Mouse (Mus musculus) frontal cortex, postnatal 25 days (tissue): ENCODE results near the gene Bach2.

Source experiments
- DNase-seq, 2 experiments: peaks; one replicate each; pipeline ENCODE4 v3.0.0; 2022; ENCODE audit warnings: low spot score in 2 of 2

The Bach2 gene

GRCm38 (mm10) chr4:32425641-32426040 lies 187.0 kb downstream of the Bach2 start:
- DNase-seq: no peak

GRCm38 (mm10) chr4:32426779-32427577 lies 188.4 kb downstream of the Bach2 start:
- DNase-seq: no peak

GRCm38 (mm10) chr4:32428738-32429137 lies 190.1 kb downstream of the Bach2 start:
- DNase-seq: no peak

GRCm38 (mm10) chr4:32430136-32430535 lies 191.5 kb downstream of the Bach2 start:
- no peak for DNase-seq

GRCm38 (mm10) chr4:32430981-32431380 lies 192.4 kb downstream of the Bach2 start:
- no peak for DNase-seq

GRCm38 (mm10) chr4:32432271-32432781 lies 193.7 kb downstream of the Bach2 start:
- DNase-seq: no peak

GRCm38 (mm10) chr4:32432945-32433344 lies 194.3 kb downstream of the Bach2 start:
- DNase-seq: no peak

- DNase-seq: no peak
Observed at GRCm38 (mm10) chr4:32434612-32435011, 196.0 kb downstream of the Bach2 start.

GRCm38 (mm10) chr4:32439974-32440739 lies 201.6 kb downstream of the Bach2 start:
- DNase-seq: no peak

- DNase-seq: no peak
Observed at GRCm38 (mm10) chr4:32440740-32441072, 202.1 kb downstream of the Bach2 start.

- no peak for DNase-seq
Observed at GRCm38 (mm10) chr4:32444671-32445196, 206.1 kb downstream of the Bach2 start.

GRCm38 (mm10) chr4:32447850-32448249 lies 209.2 kb downstream of the Bach2 start:
- DNase-seq: no peak

- no peak for DNase-seq
Observed at GRCm38 (mm10) chr4:32461986-32462385, 223.4 kb downstream of the Bach2 start.

- DNase-seq: no peak
Observed at GRCm38 (mm10) chr4:32463065-32463464, 224.5 kb downstream of the Bach2 start.

- DNase-seq: no peak
Observed at GRCm38 (mm10) chr4:32464540-32464939, 225.9 kb downstream of the Bach2 start.

- no peak for DNase-seq
Observed at GRCm38 (mm10) chr4:32466031-32466430, 227.4 kb downstream of the Bach2 start.

GRCm38 (mm10) chr4:32477977-32478660 lies 239.5 kb downstream of the Bach2 start:
- no peak for DNase-seq

GRCm38 (mm10) chr4:32479231-32479630 lies 240.6 kb downstream of the Bach2 start:
- DNase-seq: no peak

- DNase-seq: no peak
Observed at GRCm38 (mm10) chr4:32479801-32480700, 241.4 kb downstream of the Bach2 start.

GRCm38 (mm10) chr4:32481366-32482055 lies 242.9 kb downstream of the Bach2 start:
- DNase-seq: no peak
